Mouse (Mus musculus): ENCODE measurements around the gene Irs2. TPM values are rescaled to one million over a fixed set of nuclear protein-coding genes. Genes with fewer than 3 reads are reported as not detected.

Gene Irs2
- polyA plus RNA-seq (2012; rRNA removed) = 7.5 and 31.2 TPM in 2 replicates

DNA sequence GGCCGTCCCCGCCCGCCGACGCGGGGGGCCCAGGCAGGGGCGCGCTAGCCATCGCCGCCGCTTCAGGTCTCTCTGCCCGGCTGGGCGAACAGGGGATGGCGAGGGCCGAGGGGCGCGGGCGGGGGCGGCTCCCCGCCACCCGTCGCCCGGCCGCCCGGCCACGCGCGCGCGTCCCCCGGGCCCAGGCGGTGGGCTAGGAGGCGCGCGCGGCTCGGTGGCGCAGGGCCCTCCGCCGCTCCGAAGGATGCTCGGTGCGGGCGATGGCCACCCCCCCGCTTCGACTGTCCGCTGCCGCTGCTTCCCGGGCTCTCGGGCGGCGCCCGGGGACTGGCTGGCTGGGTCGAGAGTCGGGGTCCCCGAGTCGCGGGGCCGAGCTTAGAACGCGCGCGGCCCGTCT is at the start of gene Irs2:
Gene Irs2 (minus strand): TSS at position 80 of the 397 bp plus-strand sequence.
- peak within 1 kb of the TSS; percentile 84 for H3K27ac ChIP-seq (ENCODE audit: insufficient read depth, low read depth, low read length)
- under 1% methylated on average over 50 of the region's 64 CpGs for WGBS
- H3K4me3 ChIP-seq (ENCODE audit: low read depth, low read length) = peak within 1 kb of the TSS; percentile 91
- peaks cover 35% of the 10 kb centered on the region for H3K4me1 ChIP-seq (ENCODE audit: control insufficient read depth, insufficient read depth, insufficient read length, low read length)
- peaks cover 13% of the 10 kb centered on the region for H3K36me3 ChIP-seq (ENCODE audit: control insufficient read depth, insufficient read depth, low read length)
- TF ChIP-seq CTCF (IDR thresholded peaks at IDR 0.05; ENCODE audit: extremely low read depth, insufficient read length, insufficient replicate concordance, low read depth, low read length) (no peak), POLR2A (IDR thresholded peaks at IDR 0.05; ENCODE audit: low read depth, low read length) (no peak)
- no peaks in the 10 kb centered on the region for H3K27me3 ChIP-seq (ENCODE audit: control insufficient read depth, insufficient read depth, low read length)

DNA sequence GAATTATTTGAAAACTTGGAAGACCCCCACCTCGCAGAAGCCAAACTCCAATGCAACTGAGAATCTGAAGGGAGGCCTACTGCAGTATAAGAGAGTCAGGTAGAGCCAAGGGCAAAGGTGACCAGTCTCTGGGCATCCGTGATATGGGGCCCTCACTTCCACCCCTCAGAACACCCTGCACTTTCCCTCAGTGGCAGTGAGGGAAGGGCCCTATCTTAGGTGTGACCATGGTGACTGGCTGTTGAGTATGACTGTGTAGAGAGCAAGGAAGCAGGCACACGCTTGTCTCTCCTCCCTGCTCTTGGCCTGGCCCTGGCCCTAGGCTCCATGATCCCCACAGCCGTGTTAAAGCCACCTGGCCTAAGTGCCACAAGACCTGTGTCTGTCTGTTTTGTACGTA is 48.4 kb upstream of the Irs2 start:
- H3K4me1 ChIP-seq (ENCODE audit: control insufficient read depth, insufficient read depth, insufficient read length, low read length) = peaks cover 16% of the 10 kb centered on the region
- 40% methylated on average over 5 of the region's 5 CpGs for WGBS
- H3K4me3 ChIP-seq (ENCODE audit: low read depth, low read length) = no peak overlapping the region
- H3K27ac ChIP-seq (ENCODE audit: insufficient read depth, low read depth, low read length) = peak overlapping the region; percentile 28; the same call in 1 of the 2 replicates
- no peaks in the 10 kb centered on the region for H3K27me3 ChIP-seq (ENCODE audit: control insufficient read depth, insufficient read depth, low read length)
- no peaks in the 10 kb centered on the region for H3K36me3 ChIP-seq (ENCODE audit: control insufficient read depth, insufficient read depth, low read length)
- no peak for TF ChIP-seq CTCF (IDR thresholded peaks at IDR 0.05; ENCODE audit: extremely low read depth, insufficient read length, insufficient replicate concordance, low read depth, low read length)
- no peak for TF ChIP-seq POLR2A (IDR thresholded peaks at IDR 0.05; ENCODE audit: low read depth, low read length)

DNA sequence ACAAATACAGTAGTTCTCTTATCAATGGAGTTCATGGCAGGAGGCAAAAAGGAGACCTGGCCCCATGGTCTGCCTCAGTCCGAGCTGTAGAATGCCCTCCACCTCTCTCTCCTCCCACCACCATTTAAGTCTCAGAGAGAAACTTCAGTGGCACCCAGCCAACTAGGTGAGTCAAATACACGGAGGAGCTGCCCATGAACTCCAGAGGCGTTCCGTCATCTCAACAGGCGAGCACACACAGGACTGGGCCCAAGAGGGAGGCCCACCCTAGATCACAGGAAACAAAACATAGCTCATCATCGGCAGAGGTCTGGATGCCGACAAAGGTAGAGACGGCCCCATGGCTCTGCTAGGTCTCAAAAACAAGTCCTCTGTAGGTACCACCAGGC is 47.9 kb upstream of the Irs2 start:
- no peaks in the 10 kb centered on the region for H3K27me3 ChIP-seq (ENCODE audit: control insufficient read depth, insufficient read depth, low read length)
- H3K36me3 ChIP-seq (ENCODE audit: control insufficient read depth, insufficient read depth, low read length) = no peaks in the 10 kb centered on the region
- no peak overlapping the region for H3K4me3 ChIP-seq (ENCODE audit: low read depth, low read length)
- H3K27ac ChIP-seq (ENCODE audit: insufficient read depth, low read depth, low read length) = peak overlapping the region; percentile 80
- H3K4me1 ChIP-seq (ENCODE audit: control insufficient read depth, insufficient read depth, insufficient read length, low read length) = peaks cover 16% of the 10 kb centered on the region
- 31% methylated on average over 8 of the region's 8 CpGs for WGBS
- TF ChIP-seq CTCF (IDR thresholded peaks at IDR 0.05; ENCODE audit: extremely low read depth, insufficient read length, insufficient replicate concordance, low read depth, low read length) (no peak), POLR2A (IDR thresholded peaks at IDR 0.05; ENCODE audit: low read depth, low read length) (no peak)

DNA sequence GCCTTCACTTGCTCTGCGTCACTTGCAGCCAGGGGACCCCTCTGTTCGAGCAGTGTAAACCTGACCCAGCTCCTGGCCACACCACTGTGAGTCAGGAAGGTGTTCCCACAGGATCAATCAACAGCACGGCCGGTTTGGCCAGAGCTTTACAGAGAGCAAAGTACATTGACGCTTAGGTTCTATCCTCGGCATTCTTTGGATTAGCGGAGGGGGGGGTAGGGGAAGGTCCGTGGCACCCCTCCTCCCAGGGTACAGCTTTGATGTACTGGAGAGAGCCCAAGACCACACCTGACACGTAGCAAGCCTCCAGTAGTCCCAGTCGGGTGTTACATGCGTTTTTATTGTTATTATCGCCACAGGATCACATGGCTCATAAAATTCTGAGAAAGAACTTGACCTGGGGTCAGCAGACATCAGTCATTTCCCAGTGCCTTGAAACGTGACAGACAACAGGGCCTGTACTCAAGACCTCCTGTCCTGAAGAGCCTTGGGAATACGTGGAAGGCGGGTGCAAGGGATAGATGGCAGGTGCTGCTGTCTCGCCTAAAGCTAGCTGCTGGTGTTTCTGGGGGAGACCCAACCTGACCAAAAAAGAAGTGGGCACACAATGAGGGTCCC is 47.4 kb upstream of the Irs2 start:
- no peaks in the 10 kb centered on the region for H3K27me3 ChIP-seq (ENCODE audit: control insufficient read depth, insufficient read depth, low read length)
- WGBS = 22% methylated on average over 16 of the region's 16 CpGs
- H3K4me3 ChIP-seq (ENCODE audit: low read depth, low read length) = peak overlapping the region; percentile 29
- TF ChIP-seq POLR2A (IDR thresholded peaks at IDR 0.05; ENCODE audit: low read depth, low read length) (no peak), CTCF (IDR thresholded peaks at IDR 0.05; ENCODE audit: extremely low read depth, insufficient read length, insufficient replicate concordance, low read depth, low read length) (no peak)
- H3K27ac ChIP-seq (ENCODE audit: insufficient read depth, low read depth, low read length) = peak overlapping the region; percentile 80
- peaks cover 16% of the 10 kb centered on the region for H3K4me1 ChIP-seq (ENCODE audit: control insufficient read depth, insufficient read depth, insufficient read length, low read length)
- H3K36me3 ChIP-seq (ENCODE audit: control insufficient read depth, insufficient read depth, low read length) = no peaks in the 10 kb centered on the region

DNA sequence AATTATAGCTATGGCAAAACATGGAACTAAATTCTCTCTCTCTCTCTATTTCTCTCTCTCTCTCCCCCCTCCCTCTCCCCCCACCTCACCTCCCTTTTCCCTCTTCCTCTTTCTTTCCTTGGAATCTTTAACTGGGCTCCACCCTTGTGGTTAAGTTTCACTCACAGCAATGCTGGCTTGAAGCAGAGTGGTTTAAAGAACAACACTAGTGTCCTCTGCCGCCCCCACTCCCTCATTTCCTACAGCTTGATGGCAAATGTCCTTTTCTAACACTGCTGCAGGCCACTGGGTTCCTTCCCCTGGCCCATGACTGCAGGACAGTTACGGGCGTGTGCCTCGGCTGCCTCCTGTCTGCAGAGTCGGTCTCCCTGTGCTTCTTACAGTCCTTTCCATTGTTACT is 41.6 kb upstream of the Irs2 start:
- H3K4me3 ChIP-seq (ENCODE audit: low read depth, low read length) = no peak overlapping the region
- no peaks in the 10 kb centered on the region for H3K27me3 ChIP-seq (ENCODE audit: control insufficient read depth, insufficient read depth, low read length)
- H3K36me3 ChIP-seq (ENCODE audit: control insufficient read depth, insufficient read depth, low read length) = no peaks in the 10 kb centered on the region
- WGBS = 69% methylated on average over 5 of the region's 5 CpGs
- H3K27ac ChIP-seq (ENCODE audit: insufficient read depth, low read depth, low read length) = no peak overlapping the region
- no peak for TF ChIP-seq CTCF (IDR thresholded peaks at IDR 0.05; ENCODE audit: extremely low read depth, insufficient read length, insufficient replicate concordance, low read depth, low read length)
- TF ChIP-seq POLR2A (IDR thresholded peaks at IDR 0.05; ENCODE audit: low read depth, low read length) = no peak
- H3K4me1 ChIP-seq (ENCODE audit: control insufficient read depth, insufficient read depth, insufficient read length, low read length) = no peaks in the 10 kb centered on the region

DNA sequence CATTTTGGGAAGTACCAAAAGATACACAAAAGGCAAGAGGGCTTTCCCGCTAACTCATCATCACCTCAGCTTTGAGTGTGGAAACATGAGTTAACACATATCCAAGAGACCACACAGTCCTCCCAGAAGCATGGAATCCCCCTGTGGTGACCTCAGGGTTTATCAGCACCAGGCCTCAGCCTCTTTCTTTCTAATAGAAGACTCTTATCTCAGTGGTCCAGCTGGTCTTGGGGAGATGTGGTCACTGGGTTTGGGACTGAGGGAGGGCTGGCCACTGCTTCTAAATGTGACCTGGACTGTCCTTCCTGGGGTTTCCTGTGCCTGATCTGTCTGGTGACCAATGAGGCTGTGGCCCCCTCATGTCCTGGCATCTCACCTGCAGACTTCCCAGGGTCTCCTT is 39.6 kb upstream of the Irs2 start:
- TF ChIP-seq CTCF (IDR thresholded peaks at IDR 0.05; ENCODE audit: extremely low read depth, insufficient read length, insufficient replicate concordance, low read depth, low read length) (no peak), POLR2A (IDR thresholded peaks at IDR 0.05; ENCODE audit: low read depth, low read length) (no peak)
- Histone ChIP-seq H3K4me3 (ENCODE audit: low read depth, low read length) (no peak overlapping the region), H3K27me3 (ENCODE audit: control insufficient read depth, insufficient read depth, low read length) (no peaks in the 10 kb centered on the region), H3K36me3 (ENCODE audit: control insufficient read depth, insufficient read depth, low read length) (no peaks in the 10 kb centered on the region), H3K4me1 (ENCODE audit: control insufficient read depth, insufficient read depth, insufficient read length, low read length) (peaks cover 4% of the 10 kb centered on the region), H3K27ac (ENCODE audit: insufficient read depth, low read depth, low read length) (no peak overlapping the region)
- WGBS = 91% methylated on average over 1 of the region's 1 CpGs

DNA sequence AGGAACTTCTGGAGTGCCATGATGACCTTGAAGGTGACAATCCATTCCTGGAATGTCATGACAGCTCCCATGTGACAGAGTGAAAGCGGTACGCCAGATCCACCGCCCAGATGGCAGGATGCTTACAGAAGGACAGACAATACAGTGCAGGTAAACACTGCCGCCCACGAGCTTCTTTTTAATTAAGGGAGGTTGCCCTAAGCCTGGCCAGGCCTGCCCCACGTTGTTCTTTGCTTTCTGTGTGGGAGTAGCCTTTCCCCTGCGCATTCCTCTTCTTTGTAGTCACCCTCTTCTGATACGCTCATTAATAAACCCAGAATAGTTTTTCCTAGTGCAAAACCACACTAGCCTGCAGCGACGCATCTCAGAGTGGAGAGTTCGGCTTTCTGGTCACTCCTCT is 36.4 kb upstream of the Irs2 start:
- H3K4me1 ChIP-seq (ENCODE audit: control insufficient read depth, insufficient read depth, insufficient read length, low read length) = peaks cover 4% of the 10 kb centered on the region
- no peaks in the 10 kb centered on the region for H3K36me3 ChIP-seq (ENCODE audit: control insufficient read depth, insufficient read depth, low read length)
- TF ChIP-seq CTCF (IDR thresholded peaks at IDR 0.05; ENCODE audit: extremely low read depth, insufficient read length, insufficient replicate concordance, low read depth, low read length) = no peak
- TF ChIP-seq POLR2A (IDR thresholded peaks at IDR 0.05; ENCODE audit: low read depth, low read length) = no peak
- no peaks in the 10 kb centered on the region for H3K27me3 ChIP-seq (ENCODE audit: control insufficient read depth, insufficient read depth, low read length)
- WGBS = 87% methylated on average over 11 of the region's 11 CpGs
- no peak overlapping the region for H3K27ac ChIP-seq (ENCODE audit: insufficient read depth, low read depth, low read length)
- no peak overlapping the region for H3K4me3 ChIP-seq (ENCODE audit: low read depth, low read length)

All from small intestine, adult 2 months (tissue).